ENCODE assay signal across 31 mouse cellular contexts in the genomic region with DNA sequence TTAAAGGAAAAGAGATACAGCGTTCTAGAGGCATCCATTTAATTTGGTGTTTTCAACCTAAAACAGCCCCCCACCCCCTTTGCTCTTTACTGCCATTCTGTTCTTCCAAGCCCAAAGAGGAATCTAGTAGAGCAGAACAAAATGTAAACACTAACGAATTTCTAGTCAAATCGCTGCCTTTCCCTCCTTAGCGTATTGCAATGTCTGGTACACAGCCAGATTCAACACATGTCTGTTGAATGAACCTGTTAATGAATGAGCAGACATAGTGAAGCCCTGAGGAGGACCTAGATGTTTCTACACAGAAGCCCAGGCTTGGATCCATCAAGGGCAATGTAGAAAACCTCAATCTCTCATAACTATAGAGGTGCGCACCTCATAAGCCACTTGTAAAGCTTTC. TPM values are rescaled to one million over a fixed set of nuclear protein-coding genes. Genes with fewer than 3 reads are reported as not detected.
"Had no signal": no experiment of that assay in that cellular context is flagged by ENCODE, and none has a peak within 500 bp of the region (broad histone marks: within the 10 kb centered on the region; RNA-seq: fewer than 3 reads in every experiment).

No protein-coding gene starts in this region.

- DNase-seq: gastrocnemius, postnatal 14 days; gastrocnemius, postnatal 36 days; heart, adult 11 months; heart, adult 2 months; heart, postnatal 14 days; heart, postnatal 36 days; kidney, adult 11 months; kidney, adult 2 months; kidney, adult 9 months; kidney, postnatal 14 days; kidney, postnatal 36 days; layer of hippocampus, adult 9-11 months; layer of hippocampus, postnatal 36 days; left cerebral cortex, postnatal 4 days had no signal

- H3K4me1 ChIP-seq: heart, embryonic 13.5 days; heart, embryonic 15.5 days; hindbrain, embryonic 13.5 days; hindbrain, embryonic 15.5 days; kidney, embryonic 15.5 days; limb, embryonic 15.5 days; liver, embryonic 12.5 days had no signal

- H3K4me3 ChIP-seq: heart, adult 2 months; heart, embryonic 13.5 days; heart, embryonic 15.5 days; hindbrain, embryonic 13.5 days; hindbrain, embryonic 15.5 days; kidney, embryonic 15.5 days; limb, embryonic 13.5 days; limb, embryonic 15.5 days; liver, embryonic 12.5 days had no signal

- ATAC-seq: hindbrain, postnatal 0 days; intestine, embryonic 16.5 days; liver, embryonic 12.5 days had no signal

- H3K27ac ChIP-seq: heart, adult 2 months; heart, embryonic 13.5 days; heart, embryonic 15.5 days; hindbrain, embryonic 13.5 days; hindbrain, embryonic 15.5 days; hindbrain, postnatal 0 days; kidney, embryonic 15.5 days; kidney, postnatal 0 days; limb, embryonic 13.5 days; limb, embryonic 15.5 days; liver, embryonic 12.5 days; liver, embryonic 14.5 days had no signal

- H3K9ac ChIP-seq: heart, embryonic 13.5 days; heart, embryonic 15.5 days; hindbrain, embryonic 13.5 days; hindbrain, embryonic 15.5 days; kidney, embryonic 15.5 days; limb, embryonic 13.5 days; limb, embryonic 15.5 days; liver, embryonic 12.5 days; liver, embryonic 14.5 days had no signal

- H3K27me3 ChIP-seq: heart, embryonic 13.5 days; heart, embryonic 15.5 days; hindbrain, embryonic 13.5 days; hindbrain, embryonic 15.5 days; kidney, embryonic 15.5 days; limb, embryonic 15.5 days; liver, embryonic 12.5 days had no signal

- H3K4me2 ChIP-seq: heart, embryonic 11.5 days; heart, embryonic 13.5 days; heart, embryonic 15.5 days; hindbrain, embryonic 13.5 days; hindbrain, embryonic 15.5 days; kidney, embryonic 15.5 days; limb, embryonic 13.5 days; limb, embryonic 15.5 days; liver, embryonic 12.5 days had no signal

- H3K36me3 ChIP-seq: heart, embryonic 13.5 days; heart, embryonic 15.5 days; hindbrain, embryonic 13.5 days; hindbrain, embryonic 15.5 days; kidney, embryonic 15.5 days; limb, embryonic 13.5 days; limb, embryonic 15.5 days; liver, embryonic 12.5 days had no signal

- H3K9me3 ChIP-seq: heart, embryonic 13.5 days; heart, embryonic 15.5 days; hindbrain, embryonic 13.5 days; hindbrain, embryonic 15.5 days; kidney, embryonic 15.5 days; limb, embryonic 13.5 days; limb, embryonic 15.5 days; liver, embryonic 12.5 days had no signal

RNA-seq across cellular contexts. Expression of a gene that starts 15.4 kb away (rescaled TPM):
- polyA plus RNA-seq: gonadal fat pad, adult 2 months; heart, adult 2 months; heart, embryonic 13.5 days; heart, embryonic 15.5 days; heart, postnatal 0 days; hindbrain, embryonic 11.5 days; kidney, adult 2 months; kidney, postnatal 0 days; limb, embryonic 15.5 days; liver, adult 2 months had no signal
